Mouse (Mus musculus) midbrain, postnatal 0 days (tissue): Measurements from ENCODE around the gene Zfp36l2. TPM values are rescaled to one million over a fixed set of nuclear protein-coding genes. Genes with fewer than 3 reads are reported as not detected.
"Not testable (repeated sequence)": the region's sequence is repeated elsewhere in the genome, so short reads cannot be mapped to it uniquely, and the experiment has no call there.

ENCODE experiments used
- ATAC-seq: fragments of 200-750 bp; cut with Nextera tagmentation; 2 replicates; pipeline ENCODE4 v1.8.0; 2017; ENCODE audit warnings: moderate number of reproducible peaks, mild to moderate bottlenecking, moderate TSS enrichment, moderate library complexity; ENCODE audit not compliant: low FRiP score
- DNase-seq: peaks from one replicate; pipeline ENCODE4 v3.0.0-alpha.2; 2015; ENCODE audit warnings: low spot score
- H3K27ac ChIP-seq: fragments of 300-500 bp; sonication (generic); 2 replicates; pipeline ENCODE4 v1.5.1; 2014; ENCODE audit warnings: low read depth, mild to moderate bottlenecking, low read length, mixed read lengths
- H3K27me3 ChIP-seq: fragments of 300-500 bp; sonication (generic); 2 replicates; pipeline ENCODE4 v1.6.1; 2014; ENCODE audit warnings: low read length, control low read depth, mixed read lengths; ENCODE audit not compliant: insufficient read depth
- H3K36me3 ChIP-seq: fragments of 300-500 bp; sonication (generic); 2 replicates; pipeline ENCODE4 v1.6.1; 2014; ENCODE audit warnings: low read length, control low read depth, mixed read lengths; ENCODE audit not compliant: insufficient read depth
- H3K4me1 ChIP-seq: fragments of 300-500 bp; sonication (generic); 2 replicates; pipeline ENCODE4 v1.6.1; 2014; ENCODE audit warnings: mild to moderate bottlenecking, control low read depth, antibody characterized with exemption, low read length, mixed read lengths; ENCODE audit not compliant: insufficient read depth
- H3K4me2 ChIP-seq: fragments of 300-500 bp; sonication (generic); 2 replicates; pipeline ENCODE4 v1.6.1; 2014; ENCODE audit warnings: low read depth, mild to moderate bottlenecking, low read length, mixed read lengths; ENCODE audit not compliant: poor library complexity, severe bottlenecking
- H3K4me3 ChIP-seq: fragments of 300-500 bp; sonication (generic); 2 replicates; pipeline ENCODE4 v1.5.1; 2014; ENCODE audit warnings: low read depth, mild to moderate bottlenecking, low read length, moderate library complexity
- H3K9ac ChIP-seq: fragments of 300-500 bp; sonication (generic); replicated peaks from 2 replicates; pipeline ENCODE4 v1.6.1; 2014; ENCODE audit warnings: mild to moderate bottlenecking, low read length, moderate library complexity, mixed read lengths; ENCODE audit not compliant: poor library complexity, severe bottlenecking
- H3K9me3 ChIP-seq: fragments of 300-500 bp; sonication (generic); 2 replicates; pipeline ENCODE4 v1.6.1; 2016; ENCODE audit warnings: low read length, control low read depth
- CTCF ChIP-seq: IDR thresholded peaks from 2 replicates; pipeline ENCODE4 v1.5.1; 2016; ENCODE audit warnings: antibody characterized with exemption, mild to moderate bottlenecking
- WGBS: fragments of 180-500 bp; shearing (Covaris S2); extraction: QIAGEN DNeasy Blood & Tissue Kit; methylation state at CpG from one replicate; pipeline ENCODE4 v1.1.7; 2014; 5-methylcytosine and 5-hydroxymethylcytosine counted together
- polyA plus RNA-seq: library from polyadenylated mRNA; unstranded; fragments of >200 nt; fragmentation: Nextera tagmentation; extraction: Ambion mirVana; gene quantifications from 2 replicates; pipeline ENCODE4 v1.2.1, GENCODE M21; 2015
- total RNA-seq: library from RNA; depleted of rRNA; stranded (reverse); fragments of >200 nt; gene quantifications from 2 replicates; pipeline ENCODE4 v1.2.3, GENCODE M21; 2014

Gene Zfp36l2
- total and polyA plus RNA-seq, 2 experiments from 2014 or later = 5.9 to 17.7 TPM

GRCm38 (mm10) chr17:84228223-84228622 is 40.5 kb upstream of the Zfp36l2 start:
- no peak overlapping the region for H3K9ac ChIP-seq
- H3K4me2 ChIP-seq = no peak overlapping the region
- H3K4me1 ChIP-seq = no peaks in the 10 kb centered on the region
- ATAC-seq (no peak), DNase-seq (no peak)
- TF ChIP-seq CTCF = no peak
- no peak overlapping the region for H3K4me3 ChIP-seq
- no peak overlapping the region for H3K27ac ChIP-seq
- H3K9me3 ChIP-seq = no peaks in the 10 kb centered on the region
- WGBS = 84% methylated on average over 2 of the region's 2 CpGs
- no peaks in the 10 kb centered on the region for H3K27me3 ChIP-seq
- H3K36me3 ChIP-seq = peaks cover 25% of the 10 kb centered on the region; the same call in 1 of the 2 replicates

- Histone ChIP-seq H3K4me1 (no peaks in the 10 kb centered on the region), H3K27ac (no peak overlapping the region), H3K36me3 (peaks cover 25% of the 10 kb centered on the region; the same call in 1 of the 2 replicates), H3K9me3 (no peaks in the 10 kb centered on the region), H3K27me3 (no peaks in the 10 kb centered on the region), H3K4me3 (no peak overlapping the region), H3K4me2 (no peak overlapping the region), H3K9ac (no peak overlapping the region)
- ATAC-seq = no peak
- TF ChIP-seq CTCF = no peak
- DNase-seq = no peak
- WGBS = 82% methylated on average over 6 of the region's 6 CpGs
These were observed 38.9 kb upstream of the Zfp36l2 start for GRCm38 (mm10) chr17:84226681-84227080.

- Histone ChIP-seq H3K4me1 (no peaks in the 10 kb centered on the region), H3K27ac (no peak overlapping the region), H3K9ac (no peak overlapping the region), H3K27me3 (no peaks in the 10 kb centered on the region), H3K36me3 (peaks cover 25% of the 10 kb centered on the region; the same call in 1 of the 2 replicates), H3K4me2 (no peak overlapping the region), H3K9me3 (no peaks in the 10 kb centered on the region), H3K4me3 (no peak overlapping the region)
- 67% methylated on average over 5 of the region's 5 CpGs for WGBS
- ATAC-seq (no peak), DNase-seq (no peak)
- no peak for TF ChIP-seq CTCF
These were observed 38.5 kb upstream of the Zfp36l2 start for GRCm38 (mm10) chr17:84226231-84226630.

DNA sequence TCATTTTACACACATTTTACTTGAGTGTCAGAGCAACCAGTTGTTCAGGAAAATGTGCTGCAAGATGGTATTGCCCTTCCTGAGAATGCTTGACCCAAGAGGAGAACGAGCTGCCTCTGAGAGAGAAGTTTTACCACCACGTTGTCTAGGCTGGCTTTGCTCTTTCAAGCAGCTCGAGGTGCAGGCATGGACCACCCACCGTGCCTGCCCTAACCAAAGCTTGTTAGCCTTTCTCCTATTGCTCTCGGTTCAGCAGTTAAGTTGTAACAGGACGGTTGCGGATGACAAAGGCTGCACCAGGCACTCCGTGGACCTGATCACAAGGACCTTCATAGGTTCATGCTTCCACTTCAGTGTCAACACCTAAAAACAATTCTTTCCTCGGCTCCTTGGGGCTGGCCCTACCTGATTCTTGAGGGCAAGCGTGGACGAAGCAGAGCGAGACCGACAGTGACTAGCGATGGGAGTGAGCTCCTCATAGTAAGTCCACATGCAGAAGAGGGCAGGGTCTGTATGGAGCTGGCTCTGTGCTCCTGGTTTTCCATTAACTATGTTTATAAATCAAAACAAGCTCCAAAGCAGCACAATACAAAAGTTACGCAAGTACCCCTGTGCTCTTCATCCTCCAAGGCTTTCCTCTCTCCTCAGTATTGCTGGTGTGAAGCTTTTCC is 36.6 kb upstream of the Zfp36l2 start:
- no peak for DNase-seq
- WGBS = 72% methylated on average over 15 of the region's 15 CpGs

DNA sequence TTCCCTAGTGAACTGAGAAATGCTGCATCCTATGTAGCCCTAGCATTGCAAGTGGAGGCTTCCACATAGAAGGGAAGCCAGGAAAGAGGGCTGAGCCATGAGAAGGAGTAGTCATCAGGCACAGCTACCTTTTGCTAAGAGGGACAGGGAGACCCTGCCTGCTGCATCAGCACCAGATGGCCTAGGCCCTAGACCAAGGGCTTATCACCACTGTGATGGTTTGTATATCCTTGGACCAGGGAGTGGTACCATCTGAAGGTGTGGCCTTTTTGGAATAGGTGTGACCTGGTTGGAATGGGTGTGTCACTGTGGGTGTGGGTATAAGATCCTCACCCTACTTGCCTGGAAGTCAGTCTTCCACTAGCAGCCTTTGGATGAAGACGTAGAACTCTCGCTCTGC is 31.1 kb upstream of the Zfp36l2 start:
- DNase-seq, H3K9ac ChIP-seq, H3K4me2 ChIP-seq, H3K27ac ChIP-seq, H3K9me3 ChIP-seq, H3K4me1 ChIP-seq, H3K27me3 ChIP-seq, H3K4me3 ChIP-seq, ATAC-seq: not testable (repeated sequence)
- peaks cover 14% of the 10 kb centered on the region for H3K36me3 ChIP-seq
- 96% methylated on average over 2 of the region's 2 CpGs for WGBS

More for the DNA sequence above, 36.6 kb upstream of the Zfp36l2 start:
- no peaks in the 10 kb centered on the region for H3K9me3 ChIP-seq
- H3K9ac ChIP-seq = no peak overlapping the region
- TF ChIP-seq CTCF = no peak
- no peaks in the 10 kb centered on the region for H3K27me3 ChIP-seq
- H3K4me3 ChIP-seq = no peak overlapping the region
- no peak overlapping the region for H3K4me2 ChIP-seq
- H3K36me3 ChIP-seq = peaks cover 25% of the 10 kb centered on the region; the same call in 1 of the 2 replicates
- no peaks in the 10 kb centered on the region for H3K4me1 ChIP-seq
- no peak for ATAC-seq
- no peak overlapping the region for H3K27ac ChIP-seq

DNA sequence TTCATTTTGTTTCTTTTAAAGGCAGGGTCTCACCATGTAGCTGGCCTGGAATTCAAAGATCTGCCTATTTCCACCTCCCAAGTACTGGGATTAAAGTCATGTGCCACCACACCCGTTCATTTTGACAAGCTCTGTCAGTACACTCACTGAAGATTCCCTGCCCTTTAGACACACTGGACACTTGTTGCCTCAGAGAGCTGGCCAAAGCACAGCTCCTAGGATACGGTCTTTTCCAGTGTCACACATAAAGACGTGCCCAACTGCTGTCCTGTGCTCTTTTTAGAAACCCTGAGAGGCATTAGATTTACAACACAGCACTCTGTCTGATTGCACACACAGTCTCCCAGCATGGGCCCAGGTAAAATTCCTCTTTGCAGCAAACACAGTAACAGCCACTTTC is 29.9 kb upstream of the Zfp36l2 start:
- Histone ChIP-seq H3K9me3 (no peaks in the 10 kb centered on the region), H3K4me1 (no peaks in the 10 kb centered on the region), H3K9ac (no peak overlapping the region), H3K4me2 (no peak overlapping the region), H3K36me3 (peaks cover 14% of the 10 kb centered on the region), H3K27ac (no peak overlapping the region), H3K27me3 (no peaks in the 10 kb centered on the region), H3K4me3 (no peak overlapping the region)
- 65% methylated on average over 3 of the region's 3 CpGs for WGBS
- no peak for ATAC-seq
- DNase-seq = no peak
- no peak for TF ChIP-seq CTCF
